Mouse (Mus musculus) limb, embryonic 14.5 days (tissue): ENCODE results near the gene Celsr1. TPM values are rescaled to one million over a fixed set of nuclear protein-coding genes. Genes with fewer than 3 reads are reported as not detected.

Source experiments
- ATAC-seq: fragments of 200-750 bp; cut with Nextera tagmentation; 2 replicates; pipeline ENCODE4 v1.8.0; 2017; ENCODE audit warnings: low read depth, moderate number of reproducible peaks, moderate TSS enrichment; ENCODE audit not compliant: low FRiP score
- DNase-seq: peaks from one replicate; pipeline ENCODE4 v3.0.0-alpha.2; 2015; ENCODE audit warnings: low spot score
- H3K27ac ChIP-seq: fragments of 300-500 bp; sonication (generic); replicated peaks from 2 replicates; pipeline ENCODE4 v1.5.1; 2014; ENCODE audit warnings: low read depth, mild to moderate bottlenecking, low read length, moderate library complexity, mixed read lengths
- H3K27me3 ChIP-seq: fragments of 300-500 bp; sonication (generic); 2 replicates; pipeline ENCODE4 v1.6.1; 2014; ENCODE audit warnings: low read length, mixed read lengths; ENCODE audit not compliant: control insufficient read depth, insufficient read depth
- H3K36me3 ChIP-seq: fragments of 300-500 bp; sonication (generic); 2 replicates; pipeline ENCODE4 v1.6.1; 2014; ENCODE audit warnings: mild to moderate bottlenecking, low read length, moderate library complexity, mixed read lengths; ENCODE audit not compliant: control insufficient read depth, insufficient read depth
- H3K4me1 ChIP-seq: fragments of 300-500 bp; sonication (generic); 2 replicates; pipeline ENCODE4 v1.6.1; 2014; ENCODE audit warnings: antibody characterized with exemption, low read length, mixed read lengths; ENCODE audit not compliant: control insufficient read depth, insufficient read depth
- H3K4me2 ChIP-seq: fragments of 300-500 bp; sonication (generic); replicated peaks from 2 replicates; pipeline ENCODE4 v1.6.1; 2014; ENCODE audit warnings: low read depth, mild to moderate bottlenecking, low read length, moderate library complexity; ENCODE audit not compliant: severe bottlenecking
- H3K4me3 ChIP-seq: fragments of 300-500 bp; sonication (generic); replicated peaks from 2 replicates; pipeline ENCODE4 v1.5.1; 2014; ENCODE audit warnings: low read length
- H3K9ac ChIP-seq: fragments of 300-500 bp; sonication (generic); 2 replicates; pipeline ENCODE4 v1.6.1; 2014; ENCODE audit warnings: mild to moderate bottlenecking, low read depth, low read length, moderate library complexity; ENCODE audit not compliant: severe bottlenecking
- H3K9me3 ChIP-seq: fragments of 300-500 bp; sonication (generic); 2 replicates; pipeline ENCODE4 v1.6.1; 2016; ENCODE audit warnings: low read length; ENCODE audit not compliant: control insufficient read depth
- POLR2A ChIP-seq: fragments of 200-500 bp; IDR thresholded peaks from 2 replicates; pipeline ENCODE4 v1.8.0; 2012; ENCODE audit warnings: inconsistent platforms, mild to moderate bottlenecking, moderate library complexity, borderline replicate concordance; ENCODE audit not compliant: insufficient read depth, insufficient read length; ENCODE audit errors: extremely low read depth
- WGBS: fragments of 180-500 bp; shearing (Covaris S2); extraction: QIAGEN DNeasy Blood & Tissue Kit; methylation state at CpG from one replicate; pipeline ENCODE4 v1.1.7; 2014; 5-methylcytosine and 5-hydroxymethylcytosine counted together
- polyA plus RNA-seq, 2 experiments: library from polyadenylated mRNA; depleted of rRNA in 1 of 2; stranded (reverse) in 1 of 2; unstranded in 1 of 2; fragments of >200 nt; fragmentation: Nextera tagmentation in 1 of 2; extraction: Ambion mirVana in 1 of 2; gene quantifications; 2 replicates each; pipeline versions ENCODE4 v1.2.1 to v1.2.3; 2012 to 2014

The Celsr1 gene
- polyA plus RNA-seq, 2 experiments = 6.5 to 11.8 TPM

GRCm38 (mm10) chr15:86053890-86054536 lies 20.4 kb upstream of the Celsr1 start:
- H3K9ac ChIP-seq = no peak overlapping the region
- H3K9me3 ChIP-seq = no peaks in the 10 kb centered on the region
- no peak overlapping the region for H3K4me2 ChIP-seq
- H3K27ac ChIP-seq = no peak overlapping the region
- no peaks in the 10 kb centered on the region for H3K27me3 ChIP-seq
- TF ChIP-seq POLR2A = no peak
- 40% methylated on average over 2 of the region's 2 CpGs for WGBS
- DNase-seq (peak; percentile 73), ATAC-seq (0 out of 2 replicates have a peak, but pooled peaks have one; percentile 42)
- H3K4me3 ChIP-seq = no peak overlapping the region
- peaks cover 4% of the 10 kb centered on the region; the same call in 1 of the 2 replicates for H3K4me1 ChIP-seq
- H3K36me3 ChIP-seq = no peaks in the 10 kb centered on the region

- DNase-seq = no peak
- no peaks in the 10 kb centered on the region for H3K27me3 ChIP-seq
- no peak overlapping the region for H3K4me3 ChIP-seq
- H3K27ac ChIP-seq = no peak overlapping the region
- no peaks in the 10 kb centered on the region for H3K4me1 ChIP-seq
- H3K4me2 ChIP-seq = no peak overlapping the region
- no peaks in the 10 kb centered on the region for H3K9me3 ChIP-seq
- 55% methylated on average over 6 of the region's 6 CpGs for WGBS
- no peak overlapping the region for H3K9ac ChIP-seq
- no peak for ATAC-seq
- no peak for TF ChIP-seq POLR2A
- H3K36me3 ChIP-seq = no peaks in the 10 kb centered on the region
Measured at GRCm38 (mm10) chr15:86051878-86052478, 18.4 kb upstream of the Celsr1 start.

GRCm38 (mm10) chr15:86051152-86051551 lies 17.6 kb upstream of the Celsr1 start:
- ATAC-seq (no peak), DNase-seq (no peak)
- Histone ChIP-seq H3K27ac (no peak overlapping the region), H3K4me3 (no peak overlapping the region), H3K4me1 (no peaks in the 10 kb centered on the region), H3K9ac (no peak overlapping the region), H3K27me3 (no peaks in the 10 kb centered on the region), H3K4me2 (no peak overlapping the region), H3K36me3 (no peaks in the 10 kb centered on the region), H3K9me3 (no peaks in the 10 kb centered on the region)
- TF ChIP-seq POLR2A = no peak
- WGBS = 88% methylated on average over 10 of the region's 10 CpGs

GRCm38 (mm10) chr15:86050170-86050743 lies 16.7 kb upstream of the Celsr1 start:
- WGBS = 82% methylated on average over 3 of the region's 4 CpGs
- no peaks in the 10 kb centered on the region for H3K4me1 ChIP-seq

GRCm38 (mm10) chr15:86049510-86049909 lies 15.9 kb upstream of the Celsr1 start:
- Histone ChIP-seq H3K27me3 (no peaks in the 10 kb centered on the region), H3K4me1 (no peaks in the 10 kb centered on the region), H3K4me3 (no peak overlapping the region), H3K36me3 (no peaks in the 10 kb centered on the region), H3K9ac (no peak overlapping the region), H3K9me3 (no peaks in the 10 kb centered on the region), H3K4me2 (no peak overlapping the region), H3K27ac (no peak overlapping the region)
- TF ChIP-seq POLR2A = no peak
- 88% methylated on average over 3 of the region's 3 CpGs for WGBS
- ATAC-seq = no peak
- DNase-seq = no peak

More at GRCm38 (mm10) chr15:86050170-86050743, 16.7 kb upstream of the Celsr1 start:
- Histone ChIP-seq H3K9me3 (no peaks in the 10 kb centered on the region), H3K9ac (no peak overlapping the region), H3K27ac (no peak overlapping the region), H3K4me3 (no peak overlapping the region), H3K36me3 (no peaks in the 10 kb centered on the region), H3K4me2 (no peak overlapping the region), H3K27me3 (no peaks in the 10 kb centered on the region)
- ATAC-seq = no peak
- TF ChIP-seq POLR2A = no peak
- no peak for DNase-seq
